Mouse (Mus musculus): ENCODE results near the gene Fis1. TPM values are rescaled to one million over a fixed set of nuclear protein-coding genes. Genes with fewer than 3 reads are reported as not detected.
"Not testable (repeated sequence)": the region's sequence is repeated elsewhere in the genome, so short reads cannot be mapped to it uniquely, and the experiment has no call there.

Gene Fis1
- total RNA-seq (2022): 100 to 1,000 TPM; 210 to 255 (median 217) TPM

- DNase-seq: peak; percentile 96
Observed at GRCm38 (mm10) chr5:136953015-136953414, at the start of gene Fis1. Gene Fis1 (plus strand): TSS chr5:136953275.

DNA sequence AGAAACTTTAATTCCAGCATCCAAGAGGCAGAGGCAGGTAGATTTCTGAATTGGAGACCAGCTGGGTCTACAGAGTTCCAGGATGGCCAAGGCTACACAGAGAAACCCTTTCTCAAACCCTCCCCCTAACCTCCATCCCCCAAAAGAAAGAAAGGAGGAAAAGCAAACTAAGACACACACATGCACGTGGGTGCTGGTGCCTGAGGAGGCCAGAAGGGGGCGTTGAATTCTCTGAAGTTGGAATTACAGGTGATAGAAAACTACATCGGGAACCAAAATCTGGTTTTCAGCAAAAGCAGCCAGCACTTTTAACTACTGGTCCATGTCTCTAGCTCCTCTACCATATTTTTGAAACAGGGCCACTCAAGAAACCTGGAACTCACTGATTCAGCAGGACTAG, 48.5 kb upstream of the Fis1 start:
- DNase-seq: no peak

DNA sequence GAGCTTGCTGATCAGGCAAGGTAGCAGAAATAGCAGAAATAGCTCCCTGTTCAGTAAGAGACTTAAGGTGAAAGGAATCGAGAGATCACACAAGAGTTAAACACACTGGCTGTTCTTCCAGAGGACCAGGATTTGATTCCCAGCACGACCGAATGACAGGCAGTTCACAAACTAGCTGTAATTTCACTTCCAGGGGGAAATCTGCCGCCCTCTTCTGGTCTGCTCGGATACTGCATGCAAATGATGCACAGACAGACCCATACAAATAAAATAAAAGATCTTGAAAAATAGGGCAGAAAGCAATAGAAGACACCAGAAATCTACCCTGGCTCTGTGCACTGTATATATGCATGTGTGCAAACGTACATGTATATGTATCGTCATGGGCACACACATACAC, 47.4 kb upstream of the Fis1 start:
- no peak for DNase-seq

DNA sequence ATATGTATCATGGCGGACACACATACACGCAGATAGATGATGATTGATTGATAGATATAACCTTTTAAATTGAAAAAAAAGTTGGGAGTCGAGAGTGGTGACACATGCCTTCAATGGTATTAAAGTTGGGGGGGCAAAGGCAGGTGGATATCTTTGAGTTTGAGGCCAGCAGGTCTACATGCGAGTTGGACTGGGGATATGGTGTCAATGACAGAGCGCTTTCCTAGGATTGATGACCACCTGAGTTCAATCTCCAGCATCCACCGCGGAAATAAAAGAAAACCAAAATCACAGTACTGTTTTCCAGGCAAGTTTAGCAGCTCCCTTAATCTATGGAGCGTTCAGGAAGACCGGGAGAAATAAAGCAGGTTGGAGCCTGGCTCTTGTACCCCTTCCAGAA, 45.5 kb upstream of the Fis1 start:
- DNase-seq: no peak

DNA sequence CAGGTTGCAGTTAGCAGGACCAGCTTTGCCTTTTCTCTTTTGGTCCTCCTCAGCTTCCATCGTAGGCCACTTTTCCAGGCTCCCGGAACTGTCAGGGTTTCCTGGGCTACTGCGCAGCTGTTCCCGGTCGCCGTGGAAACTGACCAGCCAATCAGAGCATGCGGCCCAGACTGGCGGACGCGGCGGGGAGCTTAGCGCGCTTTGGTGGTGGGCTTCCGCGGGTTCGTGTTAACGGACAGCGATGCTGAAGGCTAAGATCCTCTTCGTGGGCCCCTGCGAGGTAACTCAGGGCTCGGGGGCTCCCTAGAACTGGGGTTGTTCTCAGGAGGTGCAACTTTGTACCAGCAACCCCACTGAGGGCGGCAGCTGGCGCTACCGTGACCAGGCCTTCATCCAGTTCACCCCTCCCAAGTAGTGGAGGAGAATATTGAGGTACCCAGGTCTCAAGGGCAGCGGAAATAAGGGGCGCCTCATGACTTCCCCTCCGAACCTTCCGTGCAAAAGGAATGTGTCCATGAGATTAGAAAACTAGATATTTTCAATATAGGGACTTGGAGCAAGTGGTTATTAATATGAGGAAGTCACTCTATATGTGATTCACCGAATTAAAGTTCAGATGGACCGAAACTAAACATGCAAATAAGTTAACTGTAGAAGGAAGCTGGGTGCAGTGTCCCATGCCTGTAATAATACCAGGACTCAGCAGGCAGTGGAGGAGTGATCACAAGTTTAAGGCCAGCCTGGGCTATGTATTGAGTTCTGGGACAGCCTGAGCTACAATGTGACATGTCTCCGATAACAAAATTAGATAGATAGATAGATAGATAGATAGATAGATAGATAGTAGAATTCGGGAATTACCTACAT, 44.9 kb upstream of the Fis1 start, which contains the start of gene Ift22:
Gene Ift22 (plus strand): TSS at position 160 of the 867 bp plus-strand sequence.
- DNase-seq: peak; percentile 89

DNA sequence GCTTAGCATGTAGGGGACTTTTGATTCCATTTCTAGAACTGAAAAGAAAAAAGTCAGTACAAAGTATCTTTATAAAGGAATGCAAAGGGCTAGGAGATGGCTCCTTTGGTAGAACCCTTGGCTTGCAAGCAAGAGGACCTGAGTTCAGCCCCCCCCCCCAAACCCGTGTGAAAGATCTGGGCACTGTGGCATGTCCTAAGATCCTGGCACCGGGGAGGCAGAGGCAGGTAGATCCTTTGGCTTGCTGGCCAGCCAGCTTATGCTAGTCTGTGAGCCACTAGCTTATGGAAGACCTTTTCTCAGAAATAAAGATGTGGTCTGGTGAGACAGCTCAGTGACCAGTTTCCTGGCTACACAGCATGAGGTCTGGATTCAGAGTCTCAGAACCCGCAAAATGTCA, 38.9 kb upstream of the Fis1 start:
- no peak for DNase-seq

DNA sequence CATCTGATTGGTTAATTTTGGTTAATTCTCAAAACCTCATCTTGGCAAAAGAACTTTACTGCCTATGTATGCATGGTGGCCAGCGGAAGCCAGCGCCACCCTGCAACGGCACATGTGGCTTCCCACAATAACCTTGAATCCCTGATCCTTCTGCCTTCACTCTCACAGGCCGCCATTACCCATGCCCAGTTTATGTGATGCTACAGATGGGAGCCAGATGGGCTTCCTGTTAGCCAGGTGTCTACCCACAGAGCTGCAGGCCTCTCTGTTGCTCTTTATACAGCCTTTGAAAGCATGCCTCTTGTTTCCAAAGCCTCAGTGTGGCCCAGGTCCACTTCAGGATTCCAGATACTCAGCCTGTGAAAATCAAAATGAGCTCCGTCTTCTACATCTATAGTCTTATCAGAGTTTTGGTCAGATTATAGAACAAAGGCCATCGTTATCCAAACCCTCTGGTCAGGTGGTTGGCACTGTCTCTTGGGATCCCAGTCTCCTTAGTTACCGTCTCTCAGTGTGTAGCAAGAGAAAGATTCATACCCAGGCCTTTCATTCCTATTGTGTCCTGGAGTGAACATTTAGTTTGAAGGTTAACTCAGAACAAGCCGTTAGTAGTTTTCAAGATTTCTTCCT, 35.3 kb upstream of the Fis1 start:
- no peak for DNase-seq

GRCm38 (mm10) chr5:136918655-136919472, 34.2 kb upstream of the Fis1 start:
- peak; percentile 55 for DNase-seq

DNA sequence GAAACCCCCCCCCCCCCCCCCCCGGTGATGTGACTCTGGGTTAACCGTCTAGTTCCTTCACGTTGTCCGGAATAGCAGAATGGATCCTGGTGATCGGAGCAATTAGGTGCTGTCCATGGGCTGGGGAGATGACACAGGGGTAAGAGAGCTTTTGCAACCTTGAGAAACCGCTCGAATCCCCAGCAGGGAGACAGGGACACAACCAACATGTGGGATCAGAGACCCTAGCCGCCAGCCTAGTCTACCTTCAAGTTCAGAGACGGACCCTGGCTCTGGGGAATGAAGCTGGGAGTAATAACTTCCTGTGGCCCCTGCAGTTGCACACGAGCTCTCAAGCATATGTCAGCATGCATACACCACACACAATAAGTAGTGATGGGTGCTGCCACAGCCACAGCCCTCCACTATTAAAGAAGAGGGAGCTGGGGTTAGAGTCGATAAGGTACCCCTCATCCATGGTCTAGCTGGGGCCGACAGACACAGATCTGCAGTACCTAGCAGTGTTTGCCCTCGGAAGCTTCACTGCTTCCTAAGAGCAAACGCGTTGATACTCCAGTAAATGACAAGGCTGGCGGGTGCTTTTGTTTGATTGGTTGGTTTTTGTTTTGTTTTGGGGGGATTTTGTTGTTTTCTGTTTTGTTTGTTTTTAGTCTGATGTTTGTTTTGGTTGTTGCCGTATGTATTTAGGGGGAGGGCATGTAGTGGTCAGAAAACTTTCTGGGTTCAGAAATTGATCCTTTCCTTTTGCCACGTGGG, 33.4 kb upstream of the Fis1 start:
- no peak for DNase-seq

GRCm38 (mm10) chr5:136922830-136923229, 30.2 kb upstream of the Fis1 start:
- no peak for DNase-seq

- no peak for DNase-seq
Observed at GRCm38 (mm10) chr5:136923751-136924478, 29.2 kb upstream of the Fis1 start.

DNA sequence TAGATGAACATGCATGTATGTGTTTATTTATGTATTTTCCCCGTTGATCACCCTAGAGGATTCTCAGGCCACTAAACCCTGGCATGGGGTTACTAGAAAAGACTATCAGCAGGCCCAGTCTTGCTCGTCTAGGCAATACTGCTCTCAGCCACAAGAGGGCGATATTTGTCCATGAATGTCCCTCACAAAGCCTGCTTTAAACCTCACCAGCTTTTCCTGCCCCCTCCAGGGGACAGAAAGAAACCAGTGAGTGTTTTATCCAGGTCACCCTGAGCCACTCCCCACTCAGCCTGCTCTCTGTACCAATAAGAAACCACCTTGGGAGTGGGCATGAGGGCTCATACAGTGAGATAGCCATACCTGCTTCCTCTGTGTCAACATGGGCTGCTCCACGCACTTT, 24.0 kb upstream of the Fis1 start:
- peak; percentile 66 for DNase-seq

- no peak for DNase-seq
Observed at GRCm38 (mm10) chr5:136931896-136932295, 21.2 kb upstream of the Fis1 start.

GRCm38 (mm10) chr5:136932956-136933355, 20.1 kb upstream of the Fis1 start:
- no peak for DNase-seq

DNA sequence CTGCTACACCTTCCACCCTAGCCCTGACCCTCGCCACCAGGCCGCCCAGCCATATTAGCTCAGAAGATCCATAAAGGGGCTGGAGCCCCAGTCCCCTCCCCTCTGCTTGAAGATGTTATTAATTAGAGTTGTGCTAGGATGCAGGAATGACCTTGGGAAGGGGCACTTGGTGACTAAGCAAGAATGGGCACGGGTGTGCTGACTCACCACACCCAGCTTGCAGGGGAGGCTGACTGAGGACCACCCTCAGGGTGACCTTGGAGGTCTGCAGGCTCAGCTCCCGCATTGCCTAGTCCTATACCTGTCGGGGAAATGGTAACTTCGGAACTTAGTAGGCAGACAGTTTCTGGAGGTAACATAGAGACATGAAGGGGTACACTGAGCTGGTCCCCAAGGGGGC, 19.1 kb upstream of the Fis1 start:
- no peak for DNase-seq

GRCm38 (mm10) chr5:136935905-136936695, 17.0 kb upstream of the Fis1 start:
- no peak for DNase-seq

- no peak for DNase-seq
Observed at GRCm38 (mm10) chr5:136936750-136937149, 16.3 kb upstream of the Fis1 start.

DNA sequence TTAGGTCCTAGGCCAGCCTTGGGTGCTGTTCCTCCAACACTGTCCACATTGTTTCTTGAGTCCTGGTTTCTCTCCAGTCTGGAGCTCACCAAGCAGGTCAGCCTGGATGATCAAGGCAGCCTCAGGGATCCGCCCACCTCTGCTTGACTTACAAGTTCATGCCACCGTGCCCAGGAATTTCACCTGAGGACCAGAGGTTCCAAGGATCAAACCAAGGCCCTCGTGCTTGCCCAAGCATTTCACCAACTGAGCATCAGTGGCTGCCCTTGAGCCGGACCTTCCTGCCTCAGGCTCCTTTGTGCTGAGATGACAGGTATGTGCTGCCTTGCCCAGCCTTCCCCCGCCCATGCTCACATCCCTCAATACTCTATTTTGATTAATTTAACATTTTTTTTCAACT, 15.5 kb upstream of the Fis1 start:
- no peak for DNase-seq

DNA sequence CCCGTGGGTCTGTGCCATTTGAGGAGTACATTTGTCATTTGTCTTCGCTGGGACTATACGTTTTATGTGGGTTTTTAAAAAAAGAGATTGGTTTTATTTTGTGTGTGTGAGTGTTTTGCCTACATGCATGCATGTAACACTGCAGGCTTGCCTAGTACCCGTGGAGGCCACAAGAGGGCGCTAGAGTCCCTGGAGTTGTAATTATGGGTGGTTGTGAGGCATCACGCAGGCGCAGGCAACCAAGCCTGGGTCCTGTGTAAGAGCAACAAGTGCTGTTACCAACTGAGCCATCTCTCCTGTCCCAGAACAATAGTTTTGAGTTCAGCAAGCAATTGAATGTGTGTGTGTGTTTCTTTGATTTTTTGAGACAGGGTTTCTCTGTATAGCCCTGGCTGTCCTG, 13.8 kb upstream of the Fis1 start:
- DNase-seq: no peak

DNA sequence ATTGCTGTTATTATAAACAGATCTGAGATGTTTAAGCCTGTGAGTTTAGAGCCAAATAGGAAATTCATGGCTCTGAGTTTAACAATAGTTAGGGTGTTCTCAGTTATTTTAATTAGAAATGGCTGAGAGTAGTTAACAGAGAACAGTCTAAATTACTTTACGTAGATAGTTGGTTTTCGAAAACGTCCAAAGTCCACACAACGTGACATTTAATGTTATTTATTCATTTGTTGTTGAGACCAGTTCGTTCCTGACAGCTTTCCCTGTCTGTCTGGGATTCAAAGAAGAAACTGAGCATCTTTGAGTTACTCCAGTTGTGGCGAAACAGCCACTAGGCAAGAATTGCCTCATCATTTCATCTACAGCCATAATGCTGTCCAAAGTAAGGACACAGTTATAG, 13.0 kb upstream of the Fis1 start:
- DNase-seq: not testable (repeated sequence)
